Mouse (Mus musculus) natural killer cell, adult 2 months (primary cell): ENCODE data around the gene Nr1d1.
"Not testable (repeated sequence)": the region's sequence is repeated elsewhere in the genome, so short reads cannot be mapped to it uniquely, and the experiment has no call there.

Experiments
- DNase-seq, 2 experiments: peaks; one replicate each; pipeline ENCODE4 v3.0.0; 2022; ENCODE audit warnings: low spot score in 2 of 2

The Nr1d1 gene

DNA sequence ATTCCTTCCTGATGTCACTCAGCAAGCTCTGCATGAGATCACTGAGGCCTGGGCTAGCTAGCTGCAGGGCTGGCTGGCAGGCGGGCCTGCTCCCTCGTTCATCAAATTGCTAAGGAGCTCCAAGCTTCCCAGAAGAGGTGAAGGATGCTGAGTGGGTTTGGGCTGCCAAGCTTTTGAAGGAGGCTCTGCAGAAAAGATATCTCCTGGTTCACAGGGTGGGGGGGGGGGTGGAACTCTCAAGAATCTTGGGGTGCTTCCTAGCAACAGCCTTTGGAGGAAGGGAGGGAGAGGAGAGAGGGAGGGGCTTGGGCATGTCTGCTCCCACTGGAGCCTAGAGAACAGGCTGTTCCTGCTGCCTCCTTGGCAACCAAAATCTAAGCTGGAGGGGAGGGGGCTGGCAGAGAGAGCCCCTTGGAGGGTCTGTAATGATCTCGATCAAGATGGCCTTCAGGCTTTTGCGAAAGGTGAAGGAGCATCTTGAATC is 36.7 kb downstream of the Nr1d1 start:
- DNase-seq: no peak

- DNase-seq: not testable (repeated sequence)
Observed at GRCm38 (mm10) chr11:98737220-98737619, 37.9 kb downstream of the Nr1d1 start.

- no peak for DNase-seq
Observed at GRCm38 (mm10) chr11:98736176-98736575, 39.0 kb downstream of the Nr1d1 start.

- DNase-seq: no peak
Observed at GRCm38 (mm10) chr11:98735111-98735510, 40.0 kb downstream of the Nr1d1 start.

DNA sequence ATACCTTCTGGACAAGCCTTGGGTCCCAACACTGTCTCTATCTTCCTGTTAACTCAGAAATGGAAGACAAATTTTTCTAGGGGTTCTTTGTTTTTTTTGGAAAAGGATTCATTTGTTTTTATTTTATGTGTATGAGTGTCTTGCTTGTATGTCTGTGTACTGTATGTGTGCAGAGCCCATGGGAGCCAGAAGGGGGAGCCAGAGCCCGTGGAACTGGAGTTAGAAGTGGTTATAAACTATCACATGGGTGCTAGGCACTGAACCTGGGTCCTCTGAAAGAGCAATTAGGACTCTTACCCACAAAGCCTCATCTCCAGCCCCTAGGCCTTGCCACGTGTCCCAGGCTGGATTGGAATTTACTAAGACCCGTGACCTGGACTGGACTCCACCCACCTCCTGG is 41.1 kb downstream of the Nr1d1 start:
- no peak for DNase-seq

DNA sequence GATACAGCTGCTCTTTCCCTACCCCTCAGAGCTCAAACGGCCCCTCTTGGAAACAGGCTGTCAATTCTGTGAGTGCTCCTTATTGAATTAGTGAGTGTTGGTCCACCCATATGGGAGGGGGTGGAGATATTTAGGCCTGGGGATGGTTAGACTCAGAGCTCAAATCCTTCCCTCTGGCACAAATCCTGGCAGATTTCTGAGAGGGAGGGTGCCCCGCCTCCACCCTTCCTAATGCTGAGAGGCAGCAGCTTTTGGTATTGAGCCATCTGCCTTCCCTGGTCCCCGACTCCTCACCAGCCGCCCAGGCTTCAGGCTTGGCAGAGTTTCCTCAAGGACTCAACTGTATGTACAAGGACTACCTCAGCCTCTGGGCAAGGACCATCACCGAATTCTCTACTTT is 44.0 kb downstream of the Nr1d1 start:
- DNase-seq: no peak

- DNase-seq: no peak
Observed at GRCm38 (mm10) chr11:98730727-98731126, 44.4 kb downstream of the Nr1d1 start.

DNA sequence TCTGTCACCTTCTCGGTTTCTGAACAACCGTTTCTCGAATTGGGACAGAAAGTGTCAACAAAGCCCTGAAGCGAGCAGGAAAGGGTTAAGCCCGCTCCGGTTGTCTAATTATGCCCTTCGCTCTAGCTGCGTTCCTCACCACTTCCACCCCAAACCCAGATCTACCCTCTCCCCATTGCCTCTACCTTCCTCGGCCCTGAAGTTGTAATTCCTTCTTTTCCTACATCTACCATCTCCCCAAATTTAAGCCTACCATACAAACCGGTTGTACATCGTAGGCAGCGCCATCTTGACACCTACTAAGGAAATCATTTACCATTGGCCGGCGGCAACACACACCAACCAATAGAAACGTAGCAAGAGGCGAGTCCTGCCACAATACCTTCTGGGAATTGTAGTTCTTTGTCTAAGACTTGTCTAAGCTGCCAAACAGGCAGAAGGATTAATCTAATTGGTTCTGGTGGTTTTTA is 46.0 kb downstream of the Nr1d1 start, which contains the start of gene Med24:
Gene Med24 (minus strand): TSS at position 317 of the 470 bp plus-strand sequence.
- DNase-seq: peak; percentile 85 to 87

- DNase-seq: no peak
Observed at GRCm38 (mm10) chr11:98725926-98726506, 49.1 kb downstream of the Nr1d1 start.

DNA sequence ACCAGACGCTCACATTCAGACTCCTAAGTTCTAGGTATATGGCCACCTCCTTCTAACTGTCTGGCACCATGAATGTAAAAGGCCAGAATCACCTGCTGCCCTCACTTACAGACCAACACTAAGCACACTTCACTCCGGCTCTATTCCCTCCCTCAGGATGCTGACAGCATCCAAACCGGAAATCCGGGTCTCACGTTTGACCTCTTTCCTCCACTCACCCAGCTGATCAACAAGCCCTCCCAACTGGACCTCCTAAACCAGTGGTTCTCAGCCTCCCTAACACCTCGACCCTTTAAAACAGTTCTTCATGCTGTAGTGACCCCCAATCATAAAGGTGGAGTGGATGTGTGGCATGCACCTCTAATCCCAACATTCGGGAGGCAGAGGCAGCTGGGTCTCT is 52.0 kb downstream of the Nr1d1 start:
- no peak for DNase-seq

DNA sequence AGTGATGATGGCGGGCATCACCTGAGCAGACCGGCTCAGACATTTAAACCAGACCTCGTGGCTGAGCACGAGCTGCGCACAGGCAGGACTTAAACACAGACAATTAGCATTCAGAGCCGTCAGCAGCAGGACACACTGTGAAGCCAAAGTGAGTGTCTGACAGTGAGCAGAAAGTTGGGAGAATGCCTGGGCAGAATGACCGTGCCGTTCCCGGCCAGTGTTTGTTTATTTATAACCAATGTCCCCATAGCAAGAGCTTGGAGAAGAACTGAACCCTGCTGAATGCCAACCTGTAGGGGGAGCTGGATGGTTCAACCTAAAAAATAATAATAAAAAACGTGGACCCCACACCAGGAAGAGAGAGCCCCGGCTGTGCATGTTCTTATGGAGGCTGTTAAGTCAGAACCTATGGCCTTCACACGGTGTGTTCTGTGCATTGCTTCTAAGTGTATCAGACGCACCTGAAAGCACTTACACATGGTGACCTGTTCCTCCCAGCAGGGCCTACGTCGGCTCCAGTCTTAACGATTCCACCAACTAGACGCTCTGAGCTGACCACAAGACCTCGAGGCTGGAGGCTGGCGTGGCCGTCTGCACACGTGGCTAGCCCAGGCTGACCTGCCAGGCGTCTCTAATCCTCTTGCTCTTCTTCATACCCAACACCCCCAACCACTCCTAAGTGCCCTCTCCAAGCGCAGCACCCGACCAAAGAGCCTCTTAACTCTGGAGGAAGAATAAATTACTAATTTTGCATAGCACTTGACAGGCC is 53.5 kb downstream of the Nr1d1 start:
- DNase-seq: no peak

DNA sequence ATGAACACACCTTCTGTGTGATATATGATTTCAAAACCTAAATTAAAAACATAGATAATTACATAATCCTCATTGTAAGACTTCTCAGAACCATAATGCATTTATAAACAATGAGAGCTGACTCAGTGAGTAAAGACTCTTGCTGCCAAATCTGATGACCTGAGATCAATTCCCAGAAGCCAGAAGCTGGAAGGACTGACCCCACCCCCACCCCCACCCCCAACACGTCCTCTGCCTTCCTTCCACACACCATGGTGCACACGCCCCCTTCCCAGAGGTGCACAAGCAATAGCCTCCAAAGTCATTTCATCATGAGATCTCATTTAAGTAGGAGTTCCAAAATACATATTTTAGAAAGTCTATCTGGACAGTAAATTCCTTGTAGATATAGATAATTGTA is 54.4 kb downstream of the Nr1d1 start:
- no peak for DNase-seq
